Mouse (Mus musculus): Measurements from ENCODE around the gene Gstt1.

DNA sequence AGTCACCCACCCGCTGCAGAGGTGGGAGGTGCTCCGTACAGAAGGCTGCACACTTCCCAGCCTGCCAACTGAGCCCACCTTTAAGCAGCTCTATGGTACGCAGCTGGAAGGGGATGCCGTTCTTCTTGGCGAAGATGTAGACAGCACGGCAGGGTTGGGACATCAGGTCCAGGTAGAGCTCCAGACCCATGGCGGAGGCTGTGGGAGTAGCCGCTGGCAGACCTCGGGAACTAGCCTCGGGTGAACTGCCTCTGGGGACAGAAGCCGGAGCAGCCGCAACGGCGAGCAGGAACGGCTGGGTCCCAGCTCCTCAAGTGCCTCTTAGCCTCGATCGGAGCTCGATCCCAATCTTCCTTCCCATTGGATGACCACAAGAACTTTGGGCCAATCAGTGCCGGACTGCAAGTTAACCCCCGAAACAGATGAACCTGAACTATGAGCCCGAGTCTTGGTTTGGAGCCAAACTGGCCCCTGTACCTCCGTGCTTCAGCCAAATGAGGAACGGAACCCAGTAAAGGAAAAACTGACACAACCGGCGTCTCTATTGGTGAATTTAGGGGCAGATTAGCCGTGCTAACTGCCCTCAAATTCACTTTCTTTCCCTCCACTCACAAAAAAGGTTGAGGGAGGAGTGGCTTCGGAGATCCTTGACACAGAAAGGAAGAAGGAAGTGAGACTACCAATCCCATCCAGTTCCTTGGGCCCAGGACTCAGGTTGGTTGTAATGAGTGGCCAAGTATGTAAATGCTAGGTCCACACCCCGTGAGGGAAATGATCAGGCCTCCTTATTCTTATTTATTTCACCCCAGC, 17.4 kb downstream of the Gstt1 start, which contains the start of the genes Gm20441 and Gstt3:
- TF ChIP-seq POLR2A (IDR thresholded peaks at IDR 0.05; ENCODE audit: borderline replicate concordance, extremely low read depth, insufficient read depth, insufficient read length, poor library complexity, severe bottlenecking) (no peak), CTCF (IDR thresholded peaks at IDR 0.05; ENCODE audit: borderline replicate concordance, extremely low read depth, insufficient read depth, insufficient read length) (no peak)

Measured in brain, embryonic 14.5 days (tissue).